Mouse (Mus musculus) skeletal muscle tissue, adult 2 months (tissue): Measurements from ENCODE around the gene Myo9a.
"Not testable (repeated sequence)": the region's sequence is repeated elsewhere in the genome, so short reads cannot be mapped to it uniquely, and the experiment has no call there.

Experiments
- DNase-seq: peaks from one replicate; pipeline ENCODE4 v3.0.0-alpha.2; 2012; ENCODE audit warnings: low read depth, low spot score

Gene Myo9a

DNA sequence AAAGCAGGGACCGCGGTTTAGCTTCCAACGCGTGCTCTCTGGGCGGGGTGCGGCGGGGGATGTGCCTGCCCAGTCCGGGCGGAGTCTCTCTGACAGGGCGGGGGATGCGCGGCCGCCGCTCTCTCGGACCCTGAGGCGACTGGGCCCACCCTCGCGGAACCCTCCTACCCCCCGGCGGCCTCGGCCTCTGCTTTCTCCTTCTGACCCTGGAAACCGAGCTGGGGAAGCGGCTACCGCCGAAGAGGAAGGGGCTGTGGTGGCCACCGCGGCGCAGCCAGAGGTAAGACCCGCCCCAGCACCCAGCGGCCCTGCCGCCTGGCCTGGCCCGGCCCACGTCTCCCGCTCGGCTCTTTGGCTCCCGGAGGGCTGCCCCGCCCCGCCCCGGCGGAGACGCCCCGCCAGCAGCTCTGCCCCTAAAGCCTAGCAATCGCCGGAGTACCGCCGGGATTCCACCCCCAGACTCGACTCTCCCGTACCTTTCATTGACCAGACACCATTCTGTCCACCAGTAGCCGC, 428 bp downstream of the Myo9a start:
- peak; percentile 63 for DNase-seq

DNA sequence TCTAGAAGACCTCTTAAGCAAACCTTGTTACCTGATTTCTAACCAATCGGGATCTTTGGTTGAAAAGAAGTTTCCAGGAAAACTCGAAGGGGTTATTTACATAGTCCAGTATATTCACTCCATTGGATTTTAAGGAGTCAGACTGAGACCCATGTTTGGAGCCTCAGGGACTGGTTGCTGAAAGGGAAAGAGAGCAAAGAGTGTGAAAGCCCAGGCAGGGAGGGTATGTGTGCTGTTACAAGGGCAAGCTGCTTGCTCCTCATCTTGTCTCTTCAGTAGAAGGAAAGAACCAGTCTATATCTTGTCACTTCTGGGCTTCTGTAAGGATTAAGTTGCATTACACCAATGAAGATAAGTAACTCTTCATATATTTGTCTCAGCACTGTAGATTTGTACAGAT, 1.3 kb downstream of the Myo9a start:
- DNase-seq, result no peak

GRCm38 (mm10) chr9:59755199-59755598, 4.5 kb downstream of the Myo9a start:
- no peak for DNase-seq

DNA sequence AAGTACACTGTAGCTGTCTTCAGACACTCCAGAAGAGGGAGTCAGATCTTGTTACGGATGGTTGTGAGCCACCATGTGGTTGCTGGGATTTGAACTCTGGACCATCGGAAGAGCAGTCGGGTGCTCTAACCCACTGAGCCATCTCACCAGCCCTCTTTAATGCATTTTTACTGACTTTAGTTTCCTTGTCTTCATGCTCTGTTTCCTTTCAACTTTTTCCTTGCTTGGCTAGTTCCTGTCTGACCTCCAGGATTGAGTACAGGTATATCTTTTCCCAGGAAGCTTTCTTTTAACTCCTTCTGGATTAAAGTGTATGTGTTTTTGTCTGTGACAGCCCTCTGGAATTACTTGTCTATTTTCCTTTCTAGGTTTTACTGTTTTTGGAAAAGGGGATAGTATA, 6.3 kb downstream of the Myo9a start:
- not testable (repeated sequence) for DNase-seq

DNA sequence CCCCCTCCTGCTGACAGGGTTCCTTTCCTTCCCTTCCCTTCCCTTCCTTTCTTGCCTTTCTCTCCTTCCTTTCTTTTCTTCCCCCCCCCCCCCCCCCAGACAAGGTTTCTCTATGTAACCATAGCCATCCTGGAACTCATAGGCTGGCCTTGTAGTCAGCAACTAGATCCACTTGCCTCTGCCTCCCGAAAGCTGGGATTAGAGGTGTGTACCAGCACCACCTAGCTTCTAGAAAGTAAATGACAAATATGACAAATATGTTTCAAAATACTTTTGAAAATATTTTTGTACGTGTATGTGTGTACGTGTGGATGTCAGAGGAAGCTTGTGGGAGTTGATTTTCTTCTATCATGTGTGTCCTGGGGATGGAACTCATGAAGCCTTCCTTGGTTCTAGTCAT, 9.8 kb downstream of the Myo9a start:
- no peak for DNase-seq

DNA sequence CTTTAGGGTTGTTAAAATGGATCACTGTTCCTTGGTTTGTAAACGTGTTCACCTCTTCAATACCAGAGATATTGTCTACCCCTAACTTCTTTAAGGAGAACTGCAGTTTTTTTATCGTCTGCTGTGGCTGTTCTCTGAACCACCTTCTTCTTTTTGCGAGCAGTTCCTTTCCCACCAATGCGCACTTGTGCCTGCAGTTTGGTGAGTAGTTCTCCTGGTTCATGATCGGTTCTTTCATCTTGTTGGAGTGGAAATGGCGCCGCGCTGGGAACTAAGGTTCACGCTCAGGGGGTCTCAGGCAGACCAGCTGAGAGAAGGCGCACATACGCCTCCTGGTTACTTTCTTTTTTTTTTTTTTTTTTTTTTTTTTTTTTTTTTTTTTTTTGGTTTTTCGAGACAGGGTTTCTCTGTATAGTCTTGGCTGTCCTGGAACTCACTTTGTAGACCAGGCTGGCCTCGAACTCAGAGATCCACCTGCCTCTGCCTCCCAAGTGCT, 16.3 kb downstream of the Myo9a start:
- not testable (repeated sequence) for DNase-seq

- DNase-seq, result not testable (repeated sequence)
These were observed 55.5 kb downstream of the Myo9a start for GRCm38 (mm10) chr9:59806046-59806774.

DNA sequence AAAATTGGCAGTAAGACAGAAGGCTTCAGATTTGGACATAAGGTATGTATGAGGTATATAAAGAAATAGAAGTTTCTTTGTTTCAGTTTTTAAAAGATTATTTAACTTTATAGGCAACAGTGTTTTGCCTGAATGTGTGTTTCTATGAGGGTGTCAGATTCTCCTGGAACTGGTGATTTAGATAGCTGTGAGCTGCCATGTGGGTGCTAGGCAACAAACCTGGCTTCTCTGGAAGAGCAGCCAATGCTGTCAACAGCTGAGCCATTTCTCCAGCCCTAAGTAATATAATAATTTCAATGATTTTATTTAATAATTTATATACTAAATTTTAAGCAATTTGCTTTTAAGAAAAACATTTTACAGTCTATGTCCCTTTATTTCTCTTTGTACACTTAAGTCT, 133.9 kb downstream of the Myo9a start:
- no peak for DNase-seq

- no peak for DNase-seq
These were observed 152.7 kb downstream of the Myo9a start for GRCm38 (mm10) chr9:59903382-59903781.

DNA sequence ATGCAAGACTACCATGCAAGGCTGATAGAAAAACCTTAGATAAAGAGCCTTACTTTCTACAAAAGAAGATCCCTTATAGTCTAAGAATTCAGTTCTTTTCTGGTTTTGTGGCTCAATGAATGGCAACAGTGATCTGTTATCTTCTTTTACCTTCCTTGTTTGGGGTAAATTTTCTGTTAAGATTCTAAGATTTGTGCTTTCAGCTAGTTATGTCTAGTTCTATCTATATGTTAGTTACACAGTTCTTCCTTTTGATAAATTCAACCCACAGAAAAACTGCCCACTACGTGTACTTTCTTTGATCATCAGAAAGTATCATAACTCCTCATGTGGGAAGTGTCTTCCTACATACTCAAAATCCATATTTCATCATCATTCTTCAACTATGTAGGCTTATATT, 164.1 kb downstream of the Myo9a start:
- DNase-seq, result no peak

GRCm38 (mm10) chr9:59930248-59930647, 179.6 kb downstream of the Myo9a start:
- DNase-seq, result no peak

DNA sequence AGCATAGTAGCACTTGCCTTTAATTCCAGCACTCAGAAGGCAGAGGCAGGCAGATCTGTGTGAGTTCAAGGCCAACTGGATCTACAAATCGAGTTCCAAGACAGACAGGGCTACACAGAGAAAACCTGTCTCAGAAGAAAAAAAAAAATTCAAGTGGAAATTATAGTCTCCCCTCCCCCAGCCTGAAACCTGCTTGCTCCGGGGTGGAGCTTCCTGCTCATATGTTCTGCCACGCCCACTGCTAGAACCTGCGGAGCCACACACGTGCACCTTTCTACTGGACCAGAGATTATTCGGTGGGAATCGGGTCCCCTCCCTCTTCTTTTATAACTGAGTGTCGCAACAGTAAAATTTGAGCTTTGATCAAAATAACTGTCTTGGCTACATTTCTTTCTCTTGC, 185.2 kb downstream of the Myo9a start:
- DNase-seq, result not testable (repeated sequence)

- DNase-seq, result no peak
These were observed 187.8 kb downstream of the Myo9a start for GRCm38 (mm10) chr9:59938529-59938928.

DNA sequence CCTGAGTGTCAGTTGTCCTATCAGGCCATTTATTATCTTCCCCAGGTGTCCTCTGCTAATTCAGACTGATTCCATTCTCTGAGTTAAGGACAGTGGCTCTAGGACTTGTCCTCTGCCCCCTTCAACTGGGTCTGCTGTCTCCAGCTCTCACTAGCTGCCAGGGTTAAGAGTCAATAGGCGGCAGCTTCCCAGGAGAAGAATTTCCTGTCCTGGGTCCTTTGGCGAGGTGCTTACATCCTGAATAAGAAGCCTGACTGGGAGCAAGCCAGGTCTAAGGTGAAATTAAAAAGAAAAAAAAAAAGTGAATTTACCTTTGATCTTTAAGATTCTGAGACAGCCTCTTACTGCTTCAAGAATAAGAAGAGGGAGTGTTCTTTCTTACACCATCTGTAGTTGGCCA, 189.0 kb downstream of the Myo9a start:
- no peak for DNase-seq

DNA sequence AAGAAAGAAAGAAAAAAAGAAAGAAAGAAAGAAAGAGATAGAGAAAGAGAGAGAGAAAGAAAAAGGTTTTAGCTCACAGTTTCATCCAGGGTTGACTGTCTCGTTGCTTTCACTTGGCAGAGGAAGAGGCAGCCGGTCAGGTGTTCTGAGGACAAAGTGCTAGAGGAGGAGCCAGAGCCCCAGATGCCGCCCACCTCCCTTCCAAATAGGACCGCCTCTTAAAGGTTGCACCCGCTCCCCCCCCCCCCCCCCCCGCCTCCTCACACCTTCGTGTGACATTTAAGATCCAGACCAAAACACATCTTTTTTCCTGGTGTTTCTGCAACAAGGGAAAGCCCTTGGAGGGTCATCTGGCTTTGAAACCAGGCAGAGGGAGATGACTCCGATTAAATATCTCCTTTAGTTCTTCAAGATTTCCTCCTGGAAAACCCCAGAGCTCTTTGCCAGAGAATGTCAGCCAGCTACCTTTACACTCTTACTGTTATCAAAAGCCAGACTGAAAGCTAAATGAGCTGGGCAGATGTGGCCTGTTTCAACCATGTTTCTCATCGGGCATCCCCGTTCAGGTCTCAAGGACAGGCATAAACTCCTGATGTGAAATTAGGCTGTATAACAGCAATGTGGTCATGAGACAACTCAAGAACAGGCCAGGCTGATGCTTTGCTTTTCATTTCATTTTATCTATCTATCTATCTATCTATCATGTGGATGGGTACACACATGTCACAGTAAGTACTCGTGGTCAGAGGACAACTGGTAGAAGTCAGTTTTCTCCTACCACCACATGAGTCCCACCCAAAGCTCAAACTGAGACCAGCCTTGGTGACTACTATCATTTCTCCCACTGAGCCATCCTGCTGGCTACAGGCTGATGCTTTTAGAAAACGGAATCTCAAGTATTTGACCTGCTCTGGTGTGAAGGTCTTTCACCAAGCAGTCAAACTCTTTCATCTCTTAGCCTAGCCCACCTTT, 190.5 kb downstream of the Myo9a start:
- DNase-seq, result no peak

DNA sequence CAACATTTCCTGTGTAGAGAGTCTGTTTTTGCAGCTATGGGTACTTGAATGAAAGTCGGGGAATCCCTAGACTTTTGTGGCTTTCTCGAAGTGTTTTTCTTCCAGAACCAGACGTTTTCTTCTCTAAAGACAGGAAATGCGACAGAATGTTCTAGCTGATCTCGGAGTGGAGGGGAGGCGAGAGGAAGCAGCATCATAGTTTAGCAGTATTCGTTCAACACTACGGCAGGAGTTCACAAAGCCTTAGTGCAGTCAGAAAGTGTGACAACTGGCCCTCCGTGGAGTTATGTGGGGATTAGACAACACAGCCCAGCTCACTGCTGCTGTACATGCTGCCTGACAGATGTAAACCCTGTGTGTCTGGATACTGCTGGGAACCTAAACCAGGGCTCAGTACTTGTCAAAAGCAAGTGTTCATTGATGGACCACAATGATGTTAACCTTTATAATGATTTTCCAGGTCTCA, 191.2 kb downstream of the Myo9a start:
- DNase-seq, result no peak

GRCm38 (mm10) chr9:59942501-59943085, 191.9 kb downstream of the Myo9a start:
- DNase-seq, result no peak

DNA sequence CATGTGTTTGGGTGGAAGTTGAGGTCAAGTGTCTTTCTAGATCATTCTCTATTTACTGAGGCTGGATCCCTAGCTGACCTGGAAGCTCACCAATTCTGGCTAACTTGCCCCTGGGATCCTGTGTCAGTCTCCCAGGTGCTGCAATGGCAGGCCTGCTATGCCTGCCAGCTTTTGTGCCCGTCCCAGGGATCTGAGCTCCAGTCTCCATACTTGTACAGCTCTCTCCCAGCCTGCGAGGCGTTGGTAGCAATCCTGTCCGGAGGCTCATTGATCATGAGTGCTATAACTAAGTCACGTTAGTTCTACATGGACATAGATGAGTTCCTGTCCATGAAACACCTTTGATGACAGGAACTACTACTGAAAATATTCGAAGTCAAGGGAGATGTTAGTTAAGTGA, 193.1 kb downstream of the Myo9a start:
- no peak for DNase-seq

DNA sequence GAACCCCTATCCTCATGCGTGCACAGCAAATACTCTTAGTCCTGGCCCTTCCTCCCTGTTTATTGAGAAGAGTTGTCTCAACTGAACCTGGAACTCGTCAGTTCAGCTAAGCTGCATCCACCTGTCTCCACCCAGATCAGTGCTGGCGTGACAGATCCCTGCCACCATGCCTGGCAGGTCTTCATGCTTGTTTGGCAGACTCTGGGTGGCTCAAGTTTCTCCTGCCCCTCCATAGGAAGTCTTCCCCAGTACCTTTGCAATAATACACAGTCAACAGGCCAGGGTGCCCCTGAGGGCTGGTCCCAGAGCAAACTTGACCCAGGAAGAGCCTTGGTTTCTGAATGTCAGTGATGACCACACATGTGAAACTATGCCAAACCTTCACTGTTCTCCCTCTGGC, 194.5 kb downstream of the Myo9a start:
- DNase-seq, result peak; percentile 27

DNA sequence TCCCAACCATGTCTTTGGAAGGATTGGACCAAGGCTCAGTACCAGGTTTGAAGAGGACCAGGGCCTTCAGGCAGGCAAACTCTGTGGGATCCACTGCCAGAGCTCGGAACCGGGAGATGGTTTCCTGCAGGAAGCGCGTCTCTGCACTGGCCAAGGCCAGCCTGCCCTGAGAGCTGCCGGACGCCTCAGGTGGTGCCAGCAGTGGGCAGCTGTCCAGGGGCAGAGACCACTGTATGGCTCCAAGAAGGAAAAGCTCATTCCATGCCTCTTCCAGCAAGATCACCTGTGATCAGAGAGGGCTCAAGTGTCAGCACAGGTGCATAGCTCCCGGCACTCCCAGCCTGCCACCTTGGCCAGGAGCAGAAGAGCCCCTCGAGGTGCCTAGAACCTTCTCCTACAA, 196.6 kb downstream of the Myo9a start:
- DNase-seq, result no peak

- DNase-seq, result no peak
These were observed 197.5 kb downstream of the Myo9a start for GRCm38 (mm10) chr9:59948226-59948625.
